Mouse (Mus musculus) CH12.LX (cell line): ENCODE results near the gene Mamdc4.
A peak's percentile ranks its signal among the peaks of the same experiment; 100 is the strongest.

Experiments used
- CHD1 ChIP-seq: IDR thresholded peaks from 2 replicates; pipeline ENCODE4 v1.6.1; 2012; ENCODE audit warnings: low read depth, low read length, improper control_type of control experiment, inconsistent platforms
- CHD2 ChIP-seq: IDR thresholded peaks from 2 replicates; pipeline ENCODE4 v1.6.1; 2011; ENCODE audit warnings: low read length, improper control_type of control experiment
- CTCF ChIP-seq, 2 experiments: IDR thresholded peaks in 1 of 2; conservative IDR thresholded peaks in 1 of 2; 2 replicates each; pipeline ENCODE4 v1.5.1; 2011 to 2012; ENCODE audit warnings: low read depth in 2 of 2, low read length in 2 of 2, improper control_type of control experiment in 1 of 2, inconsistent platforms in 1 of 2, mild to moderate bottlenecking in 1 of 2, moderate library complexity in 1 of 2
- E2F4 ChIP-seq: IDR thresholded peaks from 2 replicates; pipeline ENCODE4 v1.6.1; 2011; ENCODE audit warnings: low read depth, low read length, improper control_type of control experiment; ENCODE audit not compliant: insufficient replicate concordance
- EP300 ChIP-seq: IDR thresholded peaks from 2 replicates; pipeline ENCODE4 v1.6.1; 2011; ENCODE audit warnings: low read length, improper control_type of control experiment
- GABPA ChIP-seq: IDR thresholded peaks from 2 replicates; pipeline ENCODE4 v1.6.1; 2012; ENCODE audit warnings: low read depth, low read length, improper control_type of control experiment, inconsistent platforms; ENCODE audit not compliant: insufficient replicate concordance
- JUND ChIP-seq: conservative IDR thresholded peaks from 2 replicates; pipeline ENCODE4 v1.6.1; 2011; ENCODE audit warnings: low read depth, low read length, improper control_type of control experiment
- MYC ChIP-seq: IDR thresholded peaks from 2 replicates; pipeline ENCODE4 v1.6.1; 2011; ENCODE audit warnings: low read depth, mild to moderate bottlenecking, improper control_type of control experiment, low read length
- PAX5 ChIP-seq: IDR thresholded peaks from 2 replicates; pipeline ENCODE4 v1.6.1; 2012; ENCODE audit warnings: low read length, inconsistent platforms, mixed read lengths
- POLR2A ChIP-seq: IDR thresholded peaks from 2 replicates; pipeline ENCODE4 v1.6.1; 2011; ENCODE audit warnings: low read depth, mild to moderate bottlenecking, improper control_type of control experiment, low read length
- USF1 ChIP-seq: IDR thresholded peaks from 2 replicates; pipeline ENCODE4 v1.6.1; 2014; ENCODE audit warnings: low read depth, mild to moderate bottlenecking, inconsistent platforms, low read length, improper control_type of control experiment
- ZC3H11A ChIP-seq: IDR thresholded peaks from 2 replicates; pipeline ENCODE4 v1.6.1; 2012; ENCODE audit warnings: low read depth, mild to moderate bottlenecking, inconsistent platforms, low read length, improper control_type of control experiment
- ZKSCAN1 ChIP-seq: IDR thresholded peaks from 2 replicates; pipeline ENCODE4 v1.6.1; 2012; ENCODE audit warnings: low read depth, inconsistent platforms, low read length, improper control_type of control experiment, borderline replicate concordance

GRCm38 (mm10) chr2:25581294-25581864, 6.7 kb upstream of the Mamdc4 start, which contains the start of gene Ajm1:
- peak; percentile 82 to 89 for TF ChIP-seq CTCF (conservative IDR thresholded peaks at IDR 0.05 in 1 of 2, IDR thresholded peaks at IDR 0.05 in 1 of 2; ENCODE audit: low read depth in 2 of 2, low read length in 2 of 2)
- TF ChIP-seq ZKSCAN1, result no peak
- TF ChIP-seq PAX5, result no peak
- no peak for TF ChIP-seq GABPA
- no peak for TF ChIP-seq EP300
- TF ChIP-seq POLR2A, result no peak
- TF ChIP-seq USF1, result no peak
- no peak for TF ChIP-seq JUND
- TF ChIP-seq CHD2, result no peak; the same call in 1 of the 2 replicates
- TF ChIP-seq MYC, result no peak
- no peak for TF ChIP-seq ZC3H11A
- TF ChIP-seq E2F4, result no peak
- no peak for TF ChIP-seq CHD1
